Mouse (Mus musculus): ENCODE results near the gene Gm21887. TPM values are rescaled to one million over a fixed set of nuclear protein-coding genes. Genes with fewer than 3 reads are reported as not detected.
A peak's percentile ranks its signal among the peaks of the same experiment; 100 is the strongest.
"Not testable (repeated sequence)": the region's sequence is repeated elsewhere in the genome, so short reads cannot be mapped to it uniquely, and the experiment has no call there.

Gene Gm21887
- total RNA-seq, 1 experiment from 2014 or later, result 486 TPM

DNA sequence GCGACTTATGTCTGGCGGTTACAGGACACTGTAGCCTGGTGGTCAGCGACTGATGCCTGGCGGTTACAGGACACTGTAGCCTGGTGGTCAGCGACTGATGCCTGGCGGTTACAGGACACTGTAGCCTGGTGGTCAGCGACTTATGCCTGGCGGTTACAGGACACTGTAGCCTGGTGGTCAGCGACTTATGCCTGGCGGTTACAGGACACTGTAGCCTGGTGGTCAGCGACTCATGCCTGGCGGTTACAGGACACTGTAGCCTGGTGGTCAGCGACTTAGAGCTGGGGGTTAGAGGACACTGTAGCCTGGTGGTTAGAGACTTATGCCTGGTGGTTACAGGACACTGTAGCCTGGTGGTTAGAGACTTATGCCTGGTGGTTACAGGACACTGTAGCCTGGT, 4.0 kb downstream of the Gm21887 start:
- not testable (repeated sequence) for DNase-seq

DNA sequence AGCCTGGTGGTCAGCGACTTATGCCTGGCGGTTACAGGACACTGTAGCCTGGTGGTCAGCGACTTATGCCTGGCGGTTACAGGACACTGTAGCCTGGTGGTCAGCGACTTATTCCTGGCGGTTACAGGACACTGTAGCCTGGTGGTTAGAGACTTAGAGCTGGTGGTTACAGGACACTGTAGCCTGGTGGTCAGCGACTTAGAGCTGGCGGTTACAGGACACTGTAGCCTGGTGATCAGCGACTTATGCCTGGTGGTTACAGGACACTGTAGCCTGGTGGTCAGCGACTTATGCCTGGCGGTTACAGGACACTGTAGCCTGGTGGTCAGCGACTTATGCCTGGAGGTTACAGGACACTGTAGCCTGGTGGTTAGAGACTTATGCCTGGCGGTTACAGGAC, 4.6 kb downstream of the Gm21887 start:
- not testable (repeated sequence) for DNase-seq

DNA sequence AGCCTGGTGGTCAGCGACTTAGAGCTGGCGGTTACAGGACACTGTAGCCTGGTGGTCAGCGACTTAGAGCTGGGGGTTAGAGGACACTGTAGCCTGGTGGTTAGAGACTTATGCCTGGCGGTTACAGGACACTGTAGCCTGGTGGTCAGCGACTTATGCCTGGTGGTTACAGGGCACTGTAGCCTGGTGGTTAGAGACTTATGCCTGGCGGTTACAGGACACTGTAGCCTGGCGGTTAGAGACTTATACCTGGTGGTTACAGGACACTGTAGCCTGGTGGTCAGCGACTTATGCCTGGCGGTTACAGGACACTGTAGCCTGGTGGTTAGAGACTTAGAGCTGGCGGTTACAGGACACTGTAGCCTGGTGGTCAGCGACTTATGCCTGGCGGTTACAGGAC, 6.4 kb downstream of the Gm21887 start:
- not testable (repeated sequence) for DNase-seq

DNA sequence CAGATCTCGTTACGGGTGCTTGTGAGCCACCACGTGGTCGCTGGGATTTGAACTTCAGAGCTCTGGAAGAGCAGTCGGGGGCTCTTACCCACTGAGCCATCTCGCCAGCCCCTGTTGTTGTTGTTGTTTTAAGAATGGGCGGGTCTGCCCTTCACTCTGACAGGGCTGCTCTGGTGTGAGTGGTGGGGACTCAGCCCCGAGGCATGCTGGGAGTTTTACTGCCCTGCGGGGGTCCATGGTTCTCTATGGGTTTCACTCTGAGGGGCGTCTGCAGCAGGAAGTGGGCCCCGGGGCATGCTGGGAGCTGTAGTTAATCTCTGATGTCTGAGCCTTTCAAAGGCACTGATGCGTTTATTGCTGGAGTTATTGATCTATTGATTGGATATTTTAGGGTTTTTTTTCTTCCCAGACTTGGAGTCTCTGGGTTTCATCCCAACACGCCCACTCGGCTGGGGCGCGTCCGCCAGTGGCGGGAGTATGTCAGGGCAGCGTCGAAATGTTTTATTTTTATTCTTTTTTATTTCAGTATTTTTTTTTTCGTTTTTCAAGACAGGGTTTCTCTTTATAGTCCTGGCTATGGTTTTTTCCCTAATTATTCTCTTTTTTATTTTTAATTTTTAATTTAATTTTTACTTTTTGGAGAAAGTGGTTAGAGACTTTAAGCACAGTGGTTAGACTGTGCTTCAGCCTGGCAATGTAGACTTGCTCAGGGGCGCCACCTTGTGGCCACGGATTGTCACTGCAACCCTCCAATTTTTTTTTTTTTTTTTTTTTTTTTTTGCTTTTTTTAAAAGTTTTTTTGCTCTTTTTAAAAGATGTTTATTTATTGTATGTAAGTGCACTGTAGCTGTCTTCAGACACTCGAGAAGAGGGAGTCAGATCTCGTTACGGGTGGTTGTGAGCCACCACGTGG, 8.1 kb downstream of the Gm21887 start:
- DNase-seq, result peak; percentile 79

DNA sequence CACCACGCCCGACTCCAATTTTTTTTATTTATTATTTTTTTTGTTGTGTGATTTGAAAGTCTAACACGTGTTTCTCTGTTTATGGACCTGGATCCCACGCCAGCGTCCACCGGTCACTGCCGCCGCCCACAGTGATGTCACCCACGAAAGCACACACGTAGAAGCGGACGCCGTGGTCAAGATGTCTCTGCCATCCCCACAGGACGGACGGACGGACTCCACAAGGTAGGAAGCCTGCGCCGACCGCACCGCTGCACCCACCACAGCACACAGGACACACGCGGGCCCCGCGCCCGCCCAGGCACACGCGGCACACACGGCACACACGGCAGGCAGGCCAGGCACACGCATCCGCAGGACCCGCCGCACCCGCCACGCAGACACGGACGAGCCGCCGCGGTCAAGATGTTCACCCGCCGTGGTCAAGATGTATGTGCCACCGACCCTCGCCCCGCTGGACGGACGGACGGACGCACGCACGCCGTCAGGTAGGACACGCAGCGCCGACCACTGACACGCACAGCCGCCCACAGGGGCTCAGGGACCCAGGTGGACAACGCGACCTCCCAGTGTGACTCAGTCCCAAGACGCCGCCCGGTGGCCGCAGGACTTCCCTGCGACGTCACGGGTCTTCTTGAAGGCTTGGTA, 9.2 kb downstream of the Gm21887 start:
- DNase-seq, result peak; percentile 53

DNA sequence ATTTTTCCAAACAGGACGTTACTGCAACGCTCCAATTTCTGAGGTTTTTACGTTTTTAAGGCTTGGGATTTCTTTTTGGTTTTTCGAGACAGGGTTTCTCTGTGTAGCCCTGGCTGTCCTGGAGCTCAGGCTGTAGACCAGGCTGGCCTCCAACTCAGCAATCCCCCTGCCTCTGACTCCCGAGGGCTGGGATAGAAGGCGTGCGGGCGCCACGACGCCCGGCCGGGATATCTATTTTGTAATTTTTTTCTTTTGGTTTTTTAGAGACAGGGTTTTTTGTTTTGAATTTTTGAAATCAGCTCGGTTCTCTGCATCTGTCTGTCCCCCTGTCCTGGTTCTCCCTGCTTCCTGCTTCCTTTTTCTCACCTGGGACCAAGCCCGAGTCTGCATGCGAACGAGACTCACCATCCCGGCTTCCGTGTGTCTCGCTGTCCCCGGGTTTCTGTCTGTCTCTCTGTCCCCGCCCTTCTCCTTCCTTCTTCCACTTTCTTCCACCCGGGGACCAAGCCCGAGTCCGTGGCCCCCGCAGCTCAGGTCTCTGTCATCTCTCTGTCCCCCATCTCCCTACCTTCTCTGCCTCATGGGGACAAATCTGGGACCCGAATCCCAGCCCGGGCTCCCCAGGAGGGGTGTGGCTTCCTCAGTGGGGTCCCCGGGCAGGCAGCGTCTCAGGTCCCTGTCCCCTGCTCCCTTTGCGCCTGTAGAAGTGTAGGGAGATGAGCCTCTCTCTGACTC, 9.9 kb downstream of the Gm21887 start:
- DNase-seq, result peak; percentile 35

DNA sequence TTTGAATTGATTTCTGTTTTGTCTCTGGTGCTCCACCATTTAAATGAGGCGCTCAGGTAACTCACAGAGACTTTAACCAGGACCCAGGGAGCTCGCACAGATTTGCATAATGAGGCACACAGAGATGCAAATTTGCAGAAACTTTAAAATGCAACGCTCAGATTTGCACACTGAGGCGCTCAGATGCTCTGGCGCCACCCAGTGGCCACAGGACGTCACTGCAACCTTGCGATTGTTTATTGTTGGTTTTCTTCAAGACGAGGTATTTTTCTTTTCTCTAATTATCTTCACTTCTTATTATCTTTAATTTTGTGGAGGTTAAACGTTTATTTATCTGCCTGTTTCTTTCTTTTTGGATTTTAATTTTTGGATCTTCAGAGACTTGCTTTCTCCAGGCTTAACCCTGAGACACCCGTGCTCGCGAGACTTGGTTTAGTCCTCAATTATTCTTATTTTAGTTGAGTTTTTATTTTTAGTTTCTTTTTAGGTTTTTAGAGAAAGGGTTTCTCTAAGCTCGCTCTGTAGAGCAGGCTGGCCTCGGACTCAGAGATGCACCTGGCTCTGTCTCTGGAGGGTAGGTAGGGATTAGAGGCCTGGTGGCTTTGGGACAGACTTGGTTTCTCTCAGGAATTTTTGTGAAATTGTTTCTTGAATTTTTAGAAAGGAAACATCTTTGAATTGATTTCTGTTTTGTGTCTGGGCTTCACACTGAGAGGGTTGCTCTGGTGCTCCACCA, 10.7 kb downstream of the Gm21887 start:
- DNase-seq, result peak; percentile 95

DNA sequence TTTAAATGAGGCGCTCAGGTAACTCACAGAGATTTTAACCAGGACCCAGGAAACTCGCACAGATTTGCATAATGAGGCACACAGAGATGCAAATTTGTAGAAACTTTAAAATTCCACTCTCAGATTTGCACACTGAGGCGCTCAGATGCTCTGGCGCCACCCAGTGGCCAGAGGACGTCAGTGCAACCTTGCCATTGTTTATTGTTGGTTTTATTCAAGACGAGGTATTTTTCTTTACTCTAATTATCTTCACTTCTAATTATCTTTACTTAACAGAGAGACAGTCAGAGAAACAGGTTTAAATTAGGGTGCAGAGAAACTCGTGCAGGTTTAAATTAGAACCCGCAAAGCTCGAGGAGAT, 11.2 kb downstream of the Gm21887 start:
- DNase-seq, result peak; percentile 69

DNA sequence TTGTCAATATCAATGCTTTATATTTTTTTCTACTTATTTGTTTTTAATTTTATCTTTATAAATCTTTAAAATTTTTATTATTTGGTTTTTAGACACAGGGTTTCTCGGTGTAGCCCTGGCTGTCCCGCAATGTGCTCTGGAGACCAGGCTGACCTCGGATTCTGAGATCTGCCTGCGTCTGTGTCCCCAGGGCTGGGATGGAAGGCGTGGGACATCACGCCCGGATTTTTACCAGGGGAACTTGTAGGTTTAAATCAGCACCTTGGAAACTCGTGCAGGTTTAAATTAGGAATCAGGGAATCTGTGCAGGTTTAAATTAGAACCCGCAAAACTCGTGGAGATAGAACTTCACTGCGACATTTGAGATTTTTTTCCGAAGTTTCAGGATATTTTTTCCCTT, 11.7 kb downstream of the Gm21887 start:
- not testable (repeated sequence) for DNase-seq

DNA sequence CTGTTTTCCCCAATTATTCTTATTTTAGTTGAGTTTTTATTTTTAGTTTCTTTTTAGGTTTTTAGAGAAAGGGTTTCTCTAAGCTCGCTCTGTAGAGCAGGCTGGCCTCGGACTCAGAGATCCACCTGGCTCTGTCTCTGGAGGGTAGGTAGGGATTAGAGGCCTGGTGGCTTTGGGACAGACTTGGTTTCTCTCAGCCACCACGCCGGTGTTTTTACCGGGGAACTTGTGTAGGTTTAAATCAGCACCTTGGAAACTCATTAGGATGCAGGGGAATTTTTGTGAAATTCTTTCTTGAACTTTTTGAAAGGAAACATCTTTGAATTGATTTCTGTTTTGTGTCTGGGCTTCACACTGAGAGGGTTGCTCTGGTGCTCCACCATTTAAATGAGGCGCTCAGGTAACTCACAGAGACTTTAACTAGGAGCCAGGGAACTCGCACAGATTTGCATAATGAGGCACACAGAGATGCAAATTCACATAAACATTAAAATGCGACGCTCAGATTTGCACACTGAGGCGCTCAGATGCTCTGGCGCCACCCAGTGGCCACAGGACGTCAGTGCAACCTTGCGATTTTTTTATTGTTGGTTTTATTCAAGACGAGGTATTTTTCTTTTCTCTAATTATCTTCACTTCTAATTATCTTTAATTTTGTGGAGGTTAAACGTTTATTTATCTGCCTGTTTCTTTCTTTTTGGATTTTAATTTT, 12.4 kb downstream of the Gm21887 start:
- not testable (repeated sequence) for DNase-seq

Other genes with a start within 250 kb of the Gm21887 start
- gene 4933400A11Rik, start 230.0 kb upstream of the Gm21887 start, total RNA-seq (2021), result not detected in 2 replicates